Mouse (Mus musculus): ENCODE measurements around the gene Golga1.

Gene Golga1

DNA sequence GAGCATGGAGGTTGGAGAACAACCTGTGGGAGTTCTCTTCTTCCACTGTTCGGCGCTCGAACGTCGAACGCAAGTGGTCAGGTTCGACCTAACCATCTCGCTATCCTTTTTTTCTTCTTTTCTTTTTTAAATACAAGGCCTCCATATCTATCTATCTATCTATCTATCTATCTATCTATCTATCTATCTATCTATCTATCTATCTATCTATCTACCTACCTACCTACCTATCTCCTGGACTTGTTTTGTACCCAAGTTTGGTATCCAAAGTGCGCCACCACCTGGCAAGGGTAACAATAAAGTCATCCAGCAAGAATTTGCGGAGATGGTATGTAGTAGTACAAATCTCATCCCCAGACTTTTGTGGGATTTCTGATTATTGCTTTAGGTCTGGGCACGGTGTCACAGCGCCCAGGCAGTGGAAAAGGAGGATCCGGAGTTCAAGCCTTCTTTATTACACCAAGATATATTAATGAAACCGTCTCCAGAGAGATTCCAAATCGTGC, 59.7 kb downstream of the Golga1 start, which contains the start of gene Rpl35:
Rpl35 (minus strand) TSS at position 51 of the 506 bp plus-strand sequence.
- DNase-seq: peak; percentile 76

DNA sequence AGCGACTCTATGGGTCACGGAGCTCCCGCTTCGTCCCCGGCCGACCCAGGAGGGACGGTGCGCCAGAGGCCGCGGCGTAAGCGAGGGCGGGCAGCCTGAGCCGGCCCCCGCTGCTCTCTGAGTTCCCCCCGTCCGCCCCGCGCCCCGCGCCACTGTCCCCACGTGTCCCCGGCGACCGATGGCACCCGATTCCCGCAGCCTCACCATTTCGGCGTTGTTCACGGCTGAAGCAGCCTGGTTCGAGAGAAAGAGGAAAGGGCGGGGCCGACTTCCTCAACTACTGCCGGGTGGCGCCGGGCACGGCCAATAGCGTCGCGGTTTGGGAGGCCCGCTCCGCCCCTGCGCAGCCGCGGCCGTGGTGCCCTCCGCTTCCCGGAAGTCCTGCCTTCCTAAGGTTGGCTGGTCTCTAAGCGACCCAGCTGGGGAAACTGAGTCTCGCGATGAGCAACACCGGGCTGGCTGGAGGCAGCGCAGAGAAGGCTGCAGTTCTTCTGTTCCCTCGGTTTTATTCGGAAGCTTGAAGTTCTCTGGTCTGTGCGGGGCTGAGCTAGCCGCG, 60.4 kb downstream of the Golga1 start, which contains the start of gene Arpc5l:
Arpc5l (plus strand) TSS at position 469 of the 556 bp plus-strand sequence.
- peak; percentile 93 for DNase-seq

DNA sequence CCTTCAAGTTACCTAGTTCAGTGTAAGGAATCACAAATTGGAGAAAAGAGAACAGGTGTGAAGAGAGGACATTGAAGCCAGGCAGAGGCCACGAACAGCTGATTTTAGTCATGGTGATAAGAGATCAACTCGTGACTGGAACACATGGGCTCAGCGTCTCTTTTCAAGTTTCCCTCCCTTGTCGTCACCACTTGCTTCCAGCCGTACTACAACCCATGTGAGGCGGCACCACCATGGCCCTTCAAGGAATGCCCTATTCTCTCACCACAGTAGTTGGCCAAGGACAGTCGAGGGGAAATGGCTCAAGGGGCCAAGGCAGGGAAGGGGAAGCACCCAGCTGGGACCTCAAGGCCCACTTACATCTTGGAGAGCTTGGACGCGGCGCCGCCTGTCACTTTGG, 61.0 kb downstream of the Golga1 start:
- DNase-seq: peak; percentile 42

DNA sequence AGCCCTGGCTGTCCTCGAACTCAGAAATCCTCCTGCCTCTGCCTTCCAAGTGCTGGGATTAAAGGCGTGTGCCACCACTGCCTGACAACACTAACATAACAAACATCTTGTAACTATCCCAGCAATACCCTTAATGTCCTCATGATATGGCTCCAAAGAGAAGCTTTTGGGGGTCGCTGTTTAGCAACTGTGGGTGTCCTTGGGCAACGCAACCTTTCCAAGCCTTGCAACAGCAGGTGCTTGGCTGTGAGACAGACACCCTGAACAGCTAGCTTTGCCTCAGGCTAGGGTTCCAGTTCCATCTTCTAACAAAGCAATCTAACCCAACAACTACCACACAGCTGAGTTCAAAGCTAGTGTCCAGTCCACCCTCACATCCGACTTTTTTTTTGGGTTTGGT, 61.8 kb downstream of the Golga1 start:
- DNase-seq: peak; percentile 8

DNA sequence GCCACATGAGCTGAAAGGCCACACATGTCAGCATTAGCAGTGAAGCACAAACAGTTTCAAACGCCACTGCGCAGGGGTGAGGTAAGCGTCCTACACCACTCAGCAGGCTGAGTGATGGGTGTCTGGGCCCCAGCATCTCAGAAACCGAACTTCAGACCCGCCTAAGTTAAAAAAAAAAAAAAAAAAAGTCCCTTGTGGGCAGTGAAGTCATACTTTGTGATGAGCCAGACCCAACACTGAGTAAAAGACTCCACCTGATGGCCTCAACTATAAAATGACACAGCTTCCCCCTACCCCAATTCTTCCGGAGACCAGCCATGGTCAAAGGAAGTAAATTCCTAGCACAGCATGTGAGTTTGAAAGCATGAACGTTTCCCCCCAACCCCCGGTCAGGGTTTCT, 62.2 kb downstream of the Golga1 start:
- peak; percentile 10 for DNase-seq

DNA sequence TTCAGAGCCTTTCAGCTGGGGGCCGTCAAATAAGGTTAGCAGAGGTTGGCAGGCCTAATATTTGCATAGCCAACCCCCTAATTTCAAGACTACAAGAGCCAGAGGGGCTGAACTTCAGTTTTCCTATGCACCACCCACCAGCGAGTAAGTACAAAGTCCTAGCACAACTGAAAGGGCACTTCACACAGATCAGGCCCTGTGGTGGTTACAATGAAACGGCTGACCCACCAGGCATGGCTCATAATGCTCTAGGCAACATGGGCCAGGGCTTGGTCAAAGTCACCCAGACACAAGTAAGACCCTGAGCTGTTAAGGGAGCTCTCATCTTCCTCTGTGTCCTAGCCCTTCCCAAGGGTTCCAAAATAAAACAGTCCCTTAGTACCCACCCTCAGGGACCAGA, 63.5 kb downstream of the Golga1 start:
- DNase-seq: peak; percentile 58

DNA sequence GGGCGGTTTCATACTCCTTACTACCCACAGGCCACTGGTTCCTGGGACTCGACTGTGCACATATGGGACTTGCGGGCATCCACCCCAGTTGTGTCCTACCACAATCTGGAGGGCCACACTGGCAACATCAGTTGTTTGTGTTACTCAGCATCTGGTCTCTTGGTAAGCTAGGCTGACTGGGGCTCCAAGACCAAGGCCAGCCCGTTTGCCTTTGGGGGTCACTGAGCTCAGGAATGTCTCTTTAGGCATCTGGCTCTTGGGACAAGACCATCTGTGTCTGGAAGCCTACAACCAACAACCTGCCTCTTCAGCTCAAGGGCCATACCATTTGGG, 64.8 kb downstream of the Golga1 start:
- no peak for DNase-seq

DNA sequence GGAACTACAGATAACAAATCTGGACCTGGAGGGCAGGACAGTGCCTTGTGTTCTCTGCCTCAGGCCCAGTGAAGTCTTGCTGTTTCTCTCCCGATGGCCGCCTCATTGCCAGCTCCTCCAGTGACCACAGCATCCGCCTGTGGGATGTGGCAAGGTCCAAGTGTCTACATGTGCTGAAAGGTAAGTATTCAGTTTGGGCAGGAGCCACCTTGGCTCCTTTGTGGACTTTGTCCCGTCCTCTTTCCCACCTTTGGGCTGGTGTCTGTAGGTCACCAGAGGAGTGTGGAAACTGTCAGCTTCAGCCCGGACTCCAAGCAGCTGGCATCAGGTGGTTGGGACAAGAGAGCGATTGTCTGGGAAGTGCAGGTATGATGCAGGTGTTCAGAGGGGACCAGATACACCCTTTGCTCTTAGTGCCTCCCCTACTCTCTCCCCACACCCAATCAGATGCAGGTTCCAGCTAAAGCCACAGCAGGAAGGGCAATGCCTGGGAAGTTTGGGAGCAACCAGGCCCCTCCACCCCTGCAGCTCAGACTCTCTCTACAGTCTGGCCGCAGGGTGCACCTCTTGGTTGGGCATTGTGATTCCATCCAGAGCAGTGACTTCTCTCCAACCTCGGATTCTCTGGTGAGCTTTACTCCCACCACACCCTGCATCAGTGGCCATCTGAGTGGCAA, 65.3 kb downstream of the Golga1 start:
- peak; percentile 74 for DNase-seq

DNA sequence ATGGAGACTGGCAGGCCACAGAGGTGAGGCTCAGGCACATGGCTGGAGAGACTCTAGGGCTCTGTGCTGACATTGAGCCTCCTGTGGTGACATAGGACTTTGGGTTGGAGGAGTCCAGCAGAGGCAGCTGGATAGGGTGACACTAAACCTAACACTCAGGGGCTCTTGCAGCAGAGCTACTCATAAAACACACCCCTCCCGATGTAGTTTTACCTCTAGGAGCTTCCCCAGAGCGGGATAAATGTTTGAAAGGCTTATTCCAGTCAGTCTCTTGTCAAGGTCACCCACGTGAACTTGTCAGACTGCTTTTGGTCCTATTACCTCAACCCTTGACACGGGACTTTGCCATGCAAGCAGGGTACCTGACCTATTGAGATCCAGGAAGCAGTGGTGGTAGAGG, 66.0 kb downstream of the Golga1 start:
- DNase-seq: peak; percentile 19

DNA sequence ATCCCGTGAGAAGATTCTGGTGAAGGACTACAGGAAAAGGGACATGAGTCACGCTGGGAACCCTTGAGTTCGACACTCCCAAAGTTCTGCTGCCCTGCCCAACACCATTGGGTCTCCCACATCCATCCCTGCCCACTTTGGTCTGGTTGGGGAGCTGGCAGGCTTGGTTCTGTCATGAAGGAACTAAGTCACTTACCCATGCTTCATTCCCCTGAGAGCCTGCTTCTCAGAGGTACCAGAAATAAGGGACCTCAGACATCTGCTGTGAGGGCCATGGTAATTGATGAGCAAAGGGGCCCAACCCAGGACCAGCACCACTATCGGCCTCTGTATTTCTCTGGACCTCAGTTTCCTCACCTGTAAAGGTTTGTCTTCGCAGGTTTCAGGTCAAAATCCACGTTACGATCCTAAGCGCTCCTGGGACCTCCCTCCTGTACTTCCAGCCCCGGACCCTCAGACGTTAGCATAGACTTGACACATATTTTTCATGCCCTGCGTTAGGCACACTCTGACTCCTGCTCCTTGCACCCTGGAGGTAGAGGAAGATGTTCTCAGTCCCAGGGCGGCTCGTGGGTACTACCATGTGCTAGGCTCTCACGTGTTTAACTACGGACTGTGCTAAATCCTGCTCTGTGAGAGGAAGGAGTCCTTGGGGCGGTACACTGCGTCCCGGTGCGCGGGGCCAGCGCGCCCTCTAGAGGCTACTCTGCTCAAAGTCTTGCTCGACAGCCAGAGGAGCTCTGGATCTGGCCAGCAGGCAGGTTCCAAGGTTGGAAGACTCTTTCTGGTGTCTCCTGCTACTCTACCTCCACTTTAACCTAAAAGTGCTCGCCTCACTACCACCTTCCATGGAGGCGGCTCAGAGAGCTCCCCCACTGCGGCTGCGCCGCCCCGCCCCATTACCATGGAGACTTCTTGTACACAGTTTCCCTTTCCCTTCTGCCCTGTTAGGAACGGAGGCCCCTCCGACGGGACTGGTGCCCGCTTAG, 67.7 kb downstream of the Golga1 start, which contains the start of gene Wdr38:
Wdr38 (plus strand) TSS at position 91 of the 989 bp plus-strand sequence.
- peak; percentile 94 for DNase-seq

DNA sequence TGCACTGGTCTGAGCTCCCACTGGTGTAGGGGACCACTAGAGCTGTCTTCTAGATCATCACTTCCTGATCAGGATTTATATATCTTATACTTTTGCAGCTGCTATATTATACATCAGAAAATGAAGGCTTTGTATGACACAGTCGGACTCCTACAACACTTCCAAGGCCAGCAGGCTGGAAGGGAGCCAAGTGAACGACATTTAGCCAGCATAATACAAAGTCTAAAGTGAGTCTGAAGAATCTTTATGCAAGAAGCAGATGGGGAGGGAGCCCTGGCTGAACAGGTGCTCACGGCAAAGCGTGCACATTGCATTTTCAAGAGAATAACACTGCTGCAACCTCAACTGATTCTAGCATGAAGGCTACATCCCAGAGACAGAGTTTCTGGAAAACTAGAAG, 72.9 kb downstream of the Golga1 start:
- peak; percentile 35 for DNase-seq

DNA sequence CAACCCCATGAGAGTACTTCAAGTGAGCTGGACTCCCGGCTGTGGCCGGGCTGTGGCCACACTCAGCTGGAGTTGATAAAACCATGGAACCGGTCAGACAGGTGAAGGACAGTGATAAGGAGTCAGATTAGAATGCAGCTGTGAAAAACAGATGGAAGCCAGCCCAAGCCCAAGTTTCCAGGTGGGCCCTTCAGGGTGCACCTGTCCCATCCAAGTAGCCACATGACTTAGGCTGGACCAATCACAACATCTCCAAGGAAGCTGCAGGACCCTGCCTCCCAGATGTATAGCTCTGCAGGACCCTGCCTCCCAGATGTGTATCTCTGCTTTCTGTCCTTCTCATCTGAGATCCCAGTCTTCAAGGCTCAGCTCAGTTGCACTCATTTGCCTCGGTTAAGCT, 73.3 kb downstream of the Golga1 start:
- DNase-seq: no peak

DNA sequence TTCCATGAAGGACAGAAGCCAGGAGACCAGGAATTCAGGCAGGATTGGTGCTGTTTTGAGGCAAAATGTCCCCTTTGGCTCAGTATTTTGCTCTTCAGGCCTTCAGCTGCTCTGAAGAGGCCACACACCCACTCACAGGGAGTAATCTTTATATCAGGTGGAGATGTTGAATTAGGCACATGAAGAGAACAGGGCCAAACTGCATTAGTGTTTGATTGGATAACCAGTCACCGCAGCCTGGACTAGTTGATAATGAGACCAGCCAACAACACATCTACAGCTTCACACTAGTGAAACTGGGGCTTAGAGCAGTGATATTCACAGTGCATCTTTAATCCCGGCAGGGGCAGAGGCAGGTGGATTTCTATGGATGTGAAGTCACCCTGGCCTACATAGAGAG, 76.4 kb downstream of the Golga1 start:
- no peak for DNase-seq

DNA sequence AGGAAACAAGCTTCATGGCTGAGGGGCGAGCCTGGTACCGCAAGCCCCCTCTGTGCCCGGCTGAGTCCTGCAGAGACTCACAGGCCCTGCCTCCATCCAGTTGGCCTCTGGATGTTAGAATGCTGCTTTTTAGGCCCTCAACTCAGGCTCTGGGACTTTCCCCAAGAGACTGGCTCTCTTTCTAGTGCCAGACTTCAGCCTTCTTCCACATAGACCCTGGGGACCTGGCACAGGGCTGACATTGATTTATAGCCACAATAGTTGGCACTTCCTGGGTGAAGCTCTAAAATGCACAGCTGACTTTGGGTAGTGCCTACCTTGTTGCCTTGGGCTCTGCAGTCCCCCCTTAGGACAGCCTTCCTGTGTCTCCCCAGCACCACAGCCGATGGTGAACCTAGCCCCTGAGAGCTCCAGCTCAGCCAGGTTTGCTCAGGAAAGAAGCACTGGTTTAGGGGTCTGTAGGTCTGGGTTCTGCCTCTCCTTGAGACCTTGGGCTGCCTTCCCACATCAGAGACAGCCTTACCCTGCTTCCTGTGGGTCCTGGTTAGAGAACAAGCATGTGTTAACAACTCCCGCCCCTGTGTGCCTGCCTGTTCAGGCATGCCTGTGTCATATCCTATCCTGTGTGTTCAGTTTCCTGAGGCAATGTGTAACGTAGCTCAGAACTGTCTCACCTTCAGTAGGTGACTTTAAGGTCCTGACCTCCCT, 77.4 kb downstream of the Golga1 start:
- no peak for DNase-seq

DNA sequence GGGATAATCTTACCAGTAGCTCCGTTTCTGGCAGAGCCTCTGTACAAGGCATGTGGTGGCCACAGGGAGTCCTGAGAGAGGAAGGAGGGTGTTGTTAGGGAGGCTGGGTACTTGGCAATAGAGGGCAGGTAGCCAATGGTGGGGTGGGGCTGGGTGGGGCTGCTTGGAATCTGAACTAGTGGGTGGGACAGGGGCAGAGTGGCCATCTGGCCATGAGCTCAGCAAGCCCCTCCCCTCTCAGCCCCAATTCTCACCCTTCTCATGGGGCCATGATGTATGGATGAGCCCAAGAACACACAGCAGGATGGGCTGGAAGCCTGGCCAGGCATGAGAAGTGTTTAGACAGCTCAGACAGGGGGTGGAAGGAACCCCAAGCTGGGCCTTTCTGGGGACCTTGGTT, 78.0 kb downstream of the Golga1 start:
- DNase-seq: no peak

DNA sequence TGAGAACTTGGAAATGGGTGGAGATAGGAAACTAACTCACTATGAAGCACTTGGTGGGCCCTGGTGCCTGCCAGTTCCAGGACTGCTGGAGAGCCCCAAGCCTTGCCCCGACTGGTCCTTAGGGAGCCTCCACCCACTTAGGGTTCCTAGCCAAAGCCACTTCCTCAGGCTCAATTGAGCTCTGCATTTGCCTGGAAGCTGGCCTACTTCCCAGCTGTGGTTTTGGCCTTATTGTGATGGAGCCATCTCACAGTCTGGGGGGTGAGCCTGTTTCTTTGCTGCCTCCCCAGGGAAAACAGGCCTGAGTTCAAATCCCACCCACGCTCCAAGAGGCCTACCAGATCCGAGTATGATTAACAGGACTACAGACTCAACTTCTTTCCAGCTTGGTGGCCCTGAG, 78.8 kb downstream of the Golga1 start:
- peak; percentile 32 for DNase-seq

DNA sequence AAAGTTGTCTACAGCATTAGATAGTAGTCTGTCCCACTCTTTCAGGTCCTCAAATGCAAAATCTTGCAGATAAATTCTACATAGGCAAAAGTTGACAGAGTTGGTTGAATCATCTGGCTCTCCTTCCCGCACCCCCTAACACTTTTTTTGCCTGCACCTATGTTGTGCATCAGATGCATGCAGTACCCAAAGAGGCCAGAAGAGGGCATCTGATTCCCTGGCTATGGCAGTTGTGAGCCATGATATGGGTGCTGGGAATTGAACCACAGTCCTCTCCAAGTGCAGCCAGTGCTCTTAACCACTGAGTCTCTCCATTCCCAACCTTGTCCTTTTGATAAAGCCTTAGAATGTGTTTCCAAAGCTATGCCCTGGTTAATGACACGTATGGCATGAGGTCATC, 81.9 kb downstream of the Golga1 start:
- no peak for DNase-seq

DNA sequence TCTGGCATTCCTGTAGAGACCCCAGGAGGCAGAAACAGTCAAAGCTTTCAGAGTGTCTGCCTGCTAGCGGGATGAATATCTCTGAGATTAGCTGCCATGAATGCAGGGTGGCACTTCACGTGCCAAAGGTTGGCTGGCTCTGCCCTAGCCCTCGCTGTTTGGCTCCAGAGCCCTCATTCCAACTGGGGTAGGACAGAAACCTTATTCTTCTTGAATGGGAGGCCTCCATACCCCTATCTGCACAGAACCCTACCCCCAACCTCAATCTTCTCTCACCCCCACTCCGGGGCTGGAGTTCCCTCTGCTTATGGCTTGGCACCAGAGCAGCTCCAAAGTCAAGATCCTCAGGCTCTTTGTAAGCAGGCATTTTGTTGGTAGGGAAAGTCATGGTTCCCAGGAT, 87.5 kb downstream of the Golga1 start:
- DNase-seq: no peak

DNA sequence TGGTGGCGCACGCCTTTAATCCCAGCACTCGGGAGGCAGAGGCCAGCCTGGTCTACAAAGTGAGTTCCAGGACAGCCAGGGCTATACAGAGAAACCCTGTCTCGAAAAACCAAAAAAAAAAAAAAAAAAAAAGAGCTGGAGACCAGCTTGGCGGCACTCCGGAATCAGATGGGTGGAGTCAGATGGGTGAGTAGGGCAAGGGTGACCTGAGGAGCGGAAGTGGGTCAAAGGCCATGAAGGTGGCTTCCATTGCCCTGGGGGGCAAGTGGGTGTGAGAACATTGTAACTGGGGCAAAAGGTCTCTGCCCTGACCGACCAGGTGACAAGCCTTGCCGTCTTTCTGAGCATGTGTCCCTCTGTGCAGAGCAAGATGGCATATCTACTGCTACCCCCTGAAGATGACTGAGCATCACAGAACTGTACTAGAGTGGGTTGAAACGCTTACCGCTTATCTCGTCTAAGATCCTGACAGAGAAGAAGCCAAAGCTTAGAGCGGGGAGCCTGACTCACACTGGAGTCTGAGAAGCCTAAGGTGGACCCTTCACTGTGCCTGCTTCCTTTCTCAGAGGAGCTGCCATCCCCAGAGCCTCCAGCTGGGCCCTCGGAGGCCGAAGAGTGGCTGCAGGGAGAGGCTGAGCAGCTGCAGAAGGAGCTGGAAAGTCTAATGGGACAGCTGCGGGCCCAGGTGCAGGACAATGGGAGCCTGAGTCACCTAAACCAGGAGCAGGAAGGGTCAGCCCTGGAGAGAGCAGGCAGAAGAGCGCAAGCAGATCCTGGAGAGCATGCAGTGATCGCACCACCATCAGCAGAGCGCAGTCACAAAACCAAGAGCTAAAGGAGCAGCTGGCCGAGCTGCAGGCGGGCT, 89.2 kb downstream of the Golga1 start:
- no peak for DNase-seq

DNA sequence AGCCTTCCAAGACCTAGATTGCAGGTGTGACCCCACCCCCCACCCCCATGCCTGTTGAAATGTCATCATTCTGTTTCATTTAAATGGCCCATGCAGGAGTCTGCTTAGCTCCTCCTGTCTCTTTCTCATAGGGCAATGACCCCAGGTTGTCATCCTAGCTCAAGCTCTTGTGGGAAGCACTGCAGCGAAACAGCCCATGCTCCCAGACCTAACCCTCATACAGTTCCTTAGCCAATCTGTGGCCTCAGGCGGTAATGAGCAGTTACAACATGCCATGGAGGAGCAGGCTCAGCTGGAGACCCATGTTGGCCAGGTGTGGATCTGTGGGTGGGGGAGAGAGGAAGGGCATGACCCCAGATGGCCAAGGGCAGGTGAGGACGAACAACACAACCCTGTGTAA, 90.2 kb downstream of the Golga1 start:
- no peak for DNase-seq

DNA sequence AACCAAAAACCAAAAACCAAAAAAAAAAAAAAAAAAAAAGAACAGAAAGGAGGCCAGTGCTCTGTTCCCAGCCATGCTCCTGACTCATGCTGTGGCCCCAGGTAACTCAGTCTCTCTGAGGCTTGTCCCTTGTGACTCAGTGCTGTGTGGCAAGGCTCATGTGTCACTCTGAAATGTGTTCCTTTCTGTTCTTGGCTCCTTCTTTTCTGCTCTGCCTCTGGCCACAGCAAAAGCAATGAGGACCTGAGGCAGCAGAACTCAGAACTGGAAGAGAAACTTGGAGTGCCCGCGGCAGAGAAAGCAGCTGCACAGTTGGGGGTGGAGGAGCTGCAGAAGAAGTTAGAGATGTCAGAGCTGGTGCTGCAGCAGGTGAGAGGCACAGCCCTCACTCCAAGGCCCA, 91.2 kb downstream of the Golga1 start:
- no peak for DNase-seq

DNA sequence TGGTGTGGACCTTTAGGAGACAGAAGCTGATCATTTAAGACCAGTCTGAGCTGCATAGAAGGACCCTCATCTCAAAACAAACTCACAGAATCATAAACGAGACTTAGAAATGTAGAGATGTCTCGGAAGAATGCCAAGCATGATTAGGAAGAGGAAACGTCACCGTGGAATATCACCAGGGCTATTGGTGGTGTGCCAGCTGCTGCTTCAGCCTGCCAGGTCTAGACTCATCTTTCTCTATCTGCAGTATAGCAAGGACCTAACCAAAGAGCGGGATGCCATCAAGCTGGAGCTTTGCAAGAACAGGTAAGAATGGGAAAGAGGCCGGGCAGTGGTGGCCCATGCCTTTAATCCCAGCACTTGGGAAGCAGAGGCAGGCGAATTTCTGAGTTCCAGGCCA, 91.6 kb downstream of the Golga1 start:
- no peak for DNase-seq

Measured in kidney, adult 9 months (tissue).